Mouse (Mus musculus) stomach, embryonic 15.5 days (tissue): ENCODE results near the gene Chst11. TPM values are rescaled to one million over a fixed set of nuclear protein-coding genes. Genes with fewer than 3 reads are reported as not detected.

Experiments used
- ATAC-seq: fragments of 200-750 bp; cut with Nextera tagmentation; 2 replicates; pipeline ENCODE4 v1.8.0; 2017; ENCODE audit warnings: low read depth, moderate number of reproducible peaks, moderate TSS enrichment; ENCODE audit not compliant: insufficient read depth, low FRiP score
- H3K27ac ChIP-seq: fragments of 300-500 bp; sonication (generic); 2 replicates; pipeline ENCODE4 v1.5.1; 2015; ENCODE audit warnings: mild to moderate bottlenecking, inconsistent platforms
- H3K27me3 ChIP-seq: fragments of 300-500 bp; sonication (generic); replicated peaks from 2 replicates; pipeline ENCODE4 v1.6.1; 2015; ENCODE audit warnings: inconsistent platforms
- H3K36me3 ChIP-seq: fragments of 300-500 bp; sonication (generic); 2 replicates; pipeline ENCODE4 v1.6.1; 2015; ENCODE audit warnings: inconsistent platforms
- H3K4me1 ChIP-seq: fragments of 300-500 bp; sonication (generic); 2 replicates; pipeline ENCODE4 v1.6.1; 2015; ENCODE audit warnings: inconsistent platforms
- H3K4me2 ChIP-seq: fragments of 300-500 bp; sonication (generic); 2 replicates; pipeline ENCODE4 v1.6.1; 2015; ENCODE audit warnings: mild to moderate bottlenecking, inconsistent platforms
- H3K4me3 ChIP-seq: fragments of 300-500 bp; sonication (generic); replicated peaks from 2 replicates; pipeline ENCODE4 v1.5.1; 2015; ENCODE audit warnings: inconsistent platforms
- H3K9ac ChIP-seq: fragments of 300-500 bp; sonication (generic); 2 replicates; pipeline ENCODE4 v1.6.1; 2015; ENCODE audit warnings: inconsistent platforms
- H3K9me3 ChIP-seq: fragments of 300-500 bp; sonication (generic); 2 replicates; pipeline ENCODE4 v1.6.1; 2016; ENCODE audit warnings: inconsistent platforms
- WGBS: fragments of 180-500 bp; shearing (Covaris S2); methylation state at CpG from one replicate; pipeline ENCODE4 v1.1.7; 2015; 5-methylcytosine and 5-hydroxymethylcytosine counted together
- polyA plus RNA-seq: library from polyadenylated mRNA; unstranded; fragments of >200 nt; fragmentation: Nextera tagmentation; extraction: Ambion mirVana; gene quantifications from 2 replicates; pipeline ENCODE4 v1.2.1, GENCODE M21; 2015

The Chst11 gene
- polyA plus RNA-seq, 1 experiment from 2014 or later, result 1.4 TPM

DNA sequence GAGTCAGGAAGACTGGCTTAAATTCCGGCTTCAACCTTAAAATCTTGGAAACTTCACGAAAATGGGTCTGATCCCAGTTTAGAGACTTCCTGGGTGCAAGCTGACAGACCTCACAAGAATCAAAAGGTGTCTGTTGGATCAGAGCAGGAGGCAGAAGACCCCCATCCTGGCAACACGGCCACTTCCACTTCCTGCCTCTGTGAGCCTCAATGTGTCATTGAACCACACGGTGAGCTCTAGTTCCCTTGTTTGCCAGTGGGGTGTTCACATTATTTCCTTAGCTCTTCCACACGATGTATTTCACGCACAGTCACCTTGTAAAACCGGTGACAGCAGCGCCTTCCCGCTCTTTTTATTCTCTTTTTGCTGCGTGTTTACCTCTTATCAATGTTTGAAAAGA, 54.1 kb downstream of the Chst11 start:
- ATAC-seq, result no peak
- Histone ChIP-seq H3K36me3 (no peaks in the 10 kb centered on the region), H3K27ac (no peak overlapping the region), H3K27me3 (no peaks in the 10 kb centered on the region), H3K4me1 (0 out of 2 replicates have a peak, but pooled peaks cover 11% of the 10 kb centered on the region), H3K4me3 (no peak overlapping the region), H3K9ac (no peak overlapping the region), H3K4me2 (no peak overlapping the region), H3K9me3 (no peaks in the 10 kb centered on the region)
- WGBS, result 69% methylated on average over 10 of the region's 10 CpGs

DNA sequence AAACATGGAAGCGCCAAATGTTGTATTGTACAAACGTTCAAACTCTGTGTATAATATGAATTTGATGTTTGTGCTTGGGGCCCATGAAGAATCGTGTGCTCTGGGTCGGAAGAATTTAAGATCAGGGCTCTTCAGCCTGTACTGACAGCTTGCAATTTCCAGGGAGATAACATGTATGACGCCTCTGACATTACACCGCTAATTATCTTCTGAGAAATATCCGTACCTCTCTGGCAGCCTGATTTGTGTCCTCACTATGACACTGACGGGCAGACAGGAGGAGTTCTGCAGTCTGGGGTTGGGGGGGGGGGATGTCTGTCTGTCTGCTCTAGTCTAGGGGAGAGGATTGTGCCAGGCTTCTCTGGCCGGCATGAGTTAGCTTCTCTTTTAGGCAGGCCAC, 56.6 kb downstream of the Chst11 start:
- H3K4me2 ChIP-seq, result no peak overlapping the region
- H3K9me3 ChIP-seq, result no peaks in the 10 kb centered on the region
- ATAC-seq, result no peak
- H3K27me3 ChIP-seq, result no peaks in the 10 kb centered on the region
- no peak overlapping the region for H3K9ac ChIP-seq
- no peaks in the 10 kb centered on the region for H3K36me3 ChIP-seq
- no peak overlapping the region for H3K4me3 ChIP-seq
- WGBS, result 77% methylated on average over 9 of the region's 9 CpGs
- no peak overlapping the region for H3K27ac ChIP-seq
- H3K4me1 ChIP-seq, result 0 out of 2 replicates have a peak, but pooled peaks cover 11% of the 10 kb centered on the region

- H3K9ac ChIP-seq, result no peak overlapping the region
- no peak for ATAC-seq
- 44% methylated on average over 10 of the region's 10 CpGs for WGBS
Observed at GRCm38 (mm10) chr10:83042613-83043477, 57.5 kb downstream of the Chst11 start.

GRCm38 (mm10) chr10:83043478-83044259, 58.4 kb downstream of the Chst11 start:
- ATAC-seq, result no peak
- Histone ChIP-seq H3K27ac (no peak overlapping the region), H3K4me2 (no peak overlapping the region), H3K9me3 (no peaks in the 10 kb centered on the region), H3K36me3 (no peaks in the 10 kb centered on the region), H3K9ac (no peak overlapping the region), H3K27me3 (no peaks in the 10 kb centered on the region), H3K4me1 (0 out of 2 replicates have a peak, but pooled peaks cover 11% of the 10 kb centered on the region), H3K4me3 (no peak overlapping the region)
- 59% methylated on average over 2 of the region's 2 CpGs for WGBS

More at GRCm38 (mm10) chr10:83042613-83043477, 57.5 kb downstream of the Chst11 start:
- Histone ChIP-seq H3K4me3 (no peak overlapping the region), H3K4me1 (0 out of 2 replicates have a peak, but pooled peaks cover 11% of the 10 kb centered on the region), H3K36me3 (no peaks in the 10 kb centered on the region), H3K4me2 (no peak overlapping the region), H3K27me3 (no peaks in the 10 kb centered on the region), H3K9me3 (no peaks in the 10 kb centered on the region), H3K27ac (no peak overlapping the region)

DNA sequence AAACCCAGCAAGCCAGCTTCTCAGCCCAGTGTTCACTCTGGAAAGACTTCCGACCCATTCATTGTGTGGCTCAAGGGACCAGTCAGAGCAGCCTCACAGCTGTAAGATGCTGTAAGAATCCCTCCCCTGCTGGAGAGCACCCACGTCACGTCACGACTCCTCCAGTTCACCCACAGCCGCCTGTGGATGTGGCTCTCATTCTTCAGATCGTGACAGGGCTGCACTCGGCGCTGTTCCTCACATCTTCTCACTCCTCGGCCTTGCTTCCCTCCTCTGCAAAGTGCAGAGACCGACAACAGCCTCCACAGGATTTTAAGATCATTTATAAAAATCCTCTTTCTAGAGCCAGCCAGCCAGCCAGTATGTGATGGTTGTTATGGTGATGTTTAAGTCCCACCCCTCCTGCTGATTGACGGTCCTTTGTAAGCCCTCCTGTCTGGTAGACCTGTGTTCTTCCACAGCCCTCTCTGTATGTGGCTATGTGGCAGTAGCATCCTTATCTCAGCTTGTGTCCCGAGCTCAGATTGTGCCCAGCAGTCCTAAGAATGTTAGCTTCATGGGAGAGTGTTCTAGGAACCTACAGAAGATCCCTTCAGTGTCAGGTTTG, 64.0 kb downstream of the Chst11 start:
- no peaks in the 10 kb centered on the region for H3K36me3 ChIP-seq
- H3K4me3 ChIP-seq, result no peak overlapping the region
- 53% methylated on average over 12 of the region's 12 CpGs for WGBS
- ATAC-seq, result no peak
- no peaks in the 10 kb centered on the region for H3K27me3 ChIP-seq
- H3K4me1 ChIP-seq, result no peaks in the 10 kb centered on the region
- H3K27ac ChIP-seq, result no peak overlapping the region
- no peak overlapping the region for H3K9ac ChIP-seq
- H3K9me3 ChIP-seq, result no peaks in the 10 kb centered on the region
- H3K4me2 ChIP-seq, result no peak overlapping the region

DNA sequence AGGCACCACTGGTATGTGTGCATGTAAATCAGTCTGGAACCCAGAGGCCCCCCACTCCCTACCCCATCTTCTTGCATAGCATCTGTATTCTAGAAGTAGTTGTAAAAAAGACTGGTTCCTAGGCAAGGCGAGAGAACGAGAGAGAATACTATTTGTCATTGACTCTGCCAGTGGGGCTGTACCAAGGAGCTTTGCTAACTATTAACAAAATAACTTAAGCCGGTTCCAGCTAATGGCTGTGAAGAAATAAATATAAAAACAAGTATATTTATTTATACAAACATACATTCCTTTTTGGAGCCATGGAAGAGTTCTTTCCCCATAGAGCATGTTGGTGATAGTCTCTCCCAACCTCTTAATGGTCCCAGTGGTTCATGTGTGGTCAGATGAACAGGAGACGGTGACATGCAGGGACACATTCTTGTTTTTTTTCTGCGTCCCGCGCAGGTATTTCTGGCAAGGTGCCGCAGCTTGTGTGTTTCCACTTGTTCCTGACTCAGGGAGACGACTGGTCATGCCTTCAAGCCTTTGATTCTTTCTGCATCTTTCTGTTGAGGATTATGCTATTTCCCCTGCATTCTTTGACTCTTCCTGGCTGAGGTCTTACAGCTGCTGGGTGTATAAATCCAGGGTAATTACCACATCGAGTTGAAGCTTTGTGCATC, 68.7 kb downstream of the Chst11 start:
- no peak overlapping the region for H3K27ac ChIP-seq
- 75% methylated on average over 10 of the region's 10 CpGs for WGBS

GRCm38 (mm10) chr10:83056291-83056690, 71.0 kb downstream of the Chst11 start:
- Histone ChIP-seq H3K9me3 (no peaks in the 10 kb centered on the region), H3K4me2 (no peak overlapping the region), H3K4me1 (peaks cover 6% of the 10 kb centered on the region; the same call in 1 of the 2 replicates), H3K27ac (no peak overlapping the region), H3K27me3 (0 out of 2 replicates have a peak, but pooled peaks cover 3% of the 10 kb centered on the region), H3K36me3 (no peaks in the 10 kb centered on the region), H3K9ac (no peak overlapping the region), H3K4me3 (no peak overlapping the region)
- no peak for ATAC-seq
- WGBS, result 73% methylated on average over 7 of the region's 7 CpGs

More for the DNA sequence above, 68.7 kb downstream of the Chst11 start:
- Histone ChIP-seq H3K4me3 (no peak overlapping the region), H3K27me3 (no peaks in the 10 kb centered on the region), H3K9ac (no peak overlapping the region), H3K4me1 (0 out of 2 replicates have a peak, but pooled peaks cover 6% of the 10 kb centered on the region), H3K9me3 (no peaks in the 10 kb centered on the region), H3K36me3 (no peaks in the 10 kb centered on the region), H3K4me2 (no peak overlapping the region)
- ATAC-seq, result no peak

- Histone ChIP-seq H3K36me3 (no peaks in the 10 kb centered on the region), H3K4me3 (no peak overlapping the region), H3K4me1 (peaks cover 6% of the 10 kb centered on the region; the same call in 1 of the 2 replicates), H3K9ac (no peak overlapping the region), H3K27me3 (0 out of 2 replicates have a peak, but pooled peaks cover 3% of the 10 kb centered on the region), H3K27ac (no peak overlapping the region), H3K9me3 (no peaks in the 10 kb centered on the region), H3K4me2 (no peak overlapping the region)
- ATAC-seq, result no peak
- WGBS, result 68% methylated on average over 4 of the region's 4 CpGs
Observed at GRCm38 (mm10) chr10:83056866-83057265, 71.6 kb downstream of the Chst11 start.

- Histone ChIP-seq H3K4me3 (no peak overlapping the region), H3K9me3 (no peaks in the 10 kb centered on the region), H3K36me3 (no peaks in the 10 kb centered on the region), H3K4me2 (no peak overlapping the region), H3K27me3 (0 out of 2 replicates have a peak, but pooled peaks cover 3% of the 10 kb centered on the region), H3K4me1 (peaks cover 6% of the 10 kb centered on the region; the same call in 1 of the 2 replicates), H3K9ac (no peak overlapping the region), H3K27ac (no peak overlapping the region)
- no peak for ATAC-seq
- WGBS, result 29% methylated on average over 12 of the region's 12 CpGs
Observed at GRCm38 (mm10) chr10:83060066-83060782, 74.9 kb downstream of the Chst11 start.

- Histone ChIP-seq H3K4me3 (no peak overlapping the region), H3K4me2 (no peak overlapping the region), H3K36me3 (no peaks in the 10 kb centered on the region), H3K27me3 (0 out of 2 replicates have a peak, but pooled peaks cover 3% of the 10 kb centered on the region), H3K9me3 (no peaks in the 10 kb centered on the region), H3K9ac (no peak overlapping the region), H3K4me1 (peaks cover 6% of the 10 kb centered on the region; the same call in 1 of the 2 replicates), H3K27ac (no peak overlapping the region)
- ATAC-seq, result no peak
- WGBS, result 76% methylated on average over 9 of the region's 9 CpGs
Observed at GRCm38 (mm10) chr10:83062315-83062714, 77.0 kb downstream of the Chst11 start.
